Mouse (Mus musculus) forebrain, embryonic 12.5 days (tissue): ENCODE measurements around the gene Phc1. TPM values are rescaled to one million over a fixed set of nuclear protein-coding genes. Genes with fewer than 3 reads are reported as not detected.

Source experiments
- ATAC-seq: fragments of 200-750 bp; cut with Nextera tagmentation; 2 replicates; pipeline ENCODE4 v1.8.0; 2017; ENCODE audit warnings: moderate TSS enrichment; ENCODE audit not compliant: low FRiP score
- H3K27ac ChIP-seq: fragments of 300-500 bp; sonication (generic); 2 replicates; pipeline ENCODE4 v1.5.1; 2016; ENCODE audit warnings: mild to moderate bottlenecking
- H3K27me3 ChIP-seq: fragments of 300-500 bp; sonication (generic); 2 replicates; pipeline ENCODE4 v1.6.1; 2016; ENCODE audit warnings: mild to moderate bottlenecking
- H3K36me3 ChIP-seq: fragments of 300-500 bp; sonication (generic); replicated peaks from 2 replicates; pipeline ENCODE4 v1.6.1; 2016; ENCODE audit warnings: mild to moderate bottlenecking
- H3K4me1 ChIP-seq: fragments of 300-500 bp; sonication (generic); 2 replicates; pipeline ENCODE4 v1.6.1; 2016
- H3K4me2 ChIP-seq: fragments of 300-500 bp; sonication (generic); 2 replicates; pipeline ENCODE4 v1.6.1; 2016; ENCODE audit warnings: mild to moderate bottlenecking, moderate library complexity
- H3K4me3 ChIP-seq: fragments of 300-500 bp; sonication (generic); replicated peaks from 2 replicates; pipeline ENCODE4 v1.5.1; 2016; ENCODE audit warnings: mild to moderate bottlenecking
- H3K9ac ChIP-seq: fragments of 300-500 bp; sonication (generic); 2 replicates; pipeline ENCODE4 v1.6.1; 2016; ENCODE audit warnings: mild to moderate bottlenecking
- H3K9me3 ChIP-seq: fragments of 300-500 bp; sonication (generic); 2 replicates; pipeline ENCODE4 v1.6.1; 2016
- WGBS: fragments of 180-500 bp; shearing (Covaris S2); methylation state at CpG from one replicate; pipeline ENCODE4 v1.1.7; 2016; 5-methylcytosine and 5-hydroxymethylcytosine counted together
- polyA plus RNA-seq: library from polyadenylated mRNA; unstranded; fragments of >200 nt; fragmentation: Nextera tagmentation; extraction: Ambion mirVana; gene quantifications from 2 replicates; pipeline ENCODE4 v1.2.1, GENCODE M21; 2016

Phc1 gene
- polyA plus RNA-seq, 1 experiment from 2014 or later, result 34.4 TPM

DNA sequence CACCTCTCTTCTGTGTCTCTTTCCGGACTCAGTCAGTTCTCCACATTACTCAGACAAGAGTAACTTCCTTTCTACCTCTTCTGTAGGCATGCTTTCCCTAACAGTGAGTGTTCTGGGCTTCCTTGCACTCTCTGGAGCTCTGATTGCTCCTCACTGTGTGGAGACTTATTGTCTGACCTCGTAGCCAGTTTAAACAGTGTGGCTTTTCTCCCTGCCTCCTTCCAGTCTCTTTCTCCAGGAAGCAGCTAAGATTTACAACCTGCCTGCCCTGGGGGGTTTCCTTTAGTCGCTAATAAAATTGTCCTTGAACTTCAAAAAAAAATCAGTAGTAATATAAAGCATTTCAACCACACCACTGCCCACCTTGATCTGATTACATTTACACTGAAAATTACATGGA is 50.1 kb downstream of the Phc1 start:
- Histone ChIP-seq H3K9me3 (no peaks in the 10 kb centered on the region), H3K4me2 (no peak overlapping the region), H3K27ac (no peak overlapping the region), H3K4me1 (no peaks in the 10 kb centered on the region), H3K4me3 (no peak overlapping the region), H3K36me3 (no peaks in the 10 kb centered on the region), H3K9ac (no peak overlapping the region), H3K27me3 (no peaks in the 10 kb centered on the region)
- no peak for ATAC-seq
- 70% methylated on average over 3 of the region's 3 CpGs for WGBS

GRCm38 (mm10) chr6:122289313-122289712 is 51.0 kb downstream of the Phc1 start:
- no peaks in the 10 kb centered on the region for H3K36me3 ChIP-seq
- H3K4me1 ChIP-seq, result no peaks in the 10 kb centered on the region
- no peak overlapping the region for H3K27ac ChIP-seq
- WGBS, result 67% methylated on average over 1 of the region's 1 CpGs
- H3K9ac ChIP-seq, result no peak overlapping the region
- no peak overlapping the region for H3K4me2 ChIP-seq
- H3K9me3 ChIP-seq, result no peaks in the 10 kb centered on the region
- no peaks in the 10 kb centered on the region for H3K27me3 ChIP-seq
- ATAC-seq, result no peak
- no peak overlapping the region for H3K4me3 ChIP-seq

DNA sequence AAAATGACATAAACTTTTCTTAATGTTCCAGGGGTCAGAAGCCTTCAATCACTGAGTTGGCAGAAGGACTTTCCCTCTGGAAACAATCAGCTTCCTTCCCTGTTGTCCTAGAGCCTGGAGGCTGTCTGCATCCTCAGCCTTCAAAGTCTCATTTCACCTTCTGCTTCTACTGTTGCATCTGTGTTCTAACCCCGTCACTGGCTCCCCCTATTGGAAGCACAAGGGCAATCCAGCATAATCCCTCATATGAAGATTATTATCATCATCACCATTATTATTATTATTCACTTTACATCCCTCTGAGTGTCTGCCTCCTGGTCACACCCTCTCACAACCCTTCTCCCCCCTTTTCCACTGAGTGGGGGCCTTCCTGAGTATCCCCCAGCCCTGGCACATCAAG is 52.1 kb downstream of the Phc1 start:
- WGBS, result 44% methylated on average over 1 of the region's 1 CpGs
- Histone ChIP-seq H3K27ac (no peak overlapping the region), H3K4me3 (no peak overlapping the region), H3K27me3 (no peaks in the 10 kb centered on the region), H3K9ac (no peak overlapping the region), H3K4me1 (no peaks in the 10 kb centered on the region), H3K36me3 (no peaks in the 10 kb centered on the region), H3K9me3 (no peaks in the 10 kb centered on the region), H3K4me2 (no peak overlapping the region)
- ATAC-seq, result no peak

DNA sequence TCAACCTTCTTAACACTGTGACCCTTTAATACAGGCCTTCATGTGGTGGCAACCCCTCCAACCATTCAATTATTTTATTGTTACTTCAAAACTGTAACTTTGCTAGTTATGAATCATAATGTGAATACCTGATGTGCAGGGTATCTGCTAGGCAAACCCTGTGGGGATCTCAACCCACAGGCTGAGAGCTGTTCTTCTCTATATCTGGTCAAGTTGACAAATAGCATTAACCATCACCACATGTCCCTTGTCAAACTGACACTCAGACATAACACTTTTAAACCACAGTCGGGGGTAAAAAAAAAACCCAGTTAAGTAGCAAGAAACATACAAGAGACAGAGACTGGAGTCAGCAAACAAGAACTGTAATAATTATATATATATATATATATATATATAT is 55.5 kb downstream of the Phc1 start:
- ATAC-seq, result no peak
- no peak overlapping the region for H3K4me2 ChIP-seq
- WGBS, result 100% methylated on average over 1 of the region's 1 CpGs
- H3K9me3 ChIP-seq, result no peaks in the 10 kb centered on the region
- no peaks in the 10 kb centered on the region for H3K36me3 ChIP-seq
- no peak overlapping the region for H3K27ac ChIP-seq
- no peaks in the 10 kb centered on the region for H3K27me3 ChIP-seq
- H3K4me1 ChIP-seq, result no peaks in the 10 kb centered on the region
- H3K9ac ChIP-seq, result no peak overlapping the region
- no peak overlapping the region for H3K4me3 ChIP-seq

DNA sequence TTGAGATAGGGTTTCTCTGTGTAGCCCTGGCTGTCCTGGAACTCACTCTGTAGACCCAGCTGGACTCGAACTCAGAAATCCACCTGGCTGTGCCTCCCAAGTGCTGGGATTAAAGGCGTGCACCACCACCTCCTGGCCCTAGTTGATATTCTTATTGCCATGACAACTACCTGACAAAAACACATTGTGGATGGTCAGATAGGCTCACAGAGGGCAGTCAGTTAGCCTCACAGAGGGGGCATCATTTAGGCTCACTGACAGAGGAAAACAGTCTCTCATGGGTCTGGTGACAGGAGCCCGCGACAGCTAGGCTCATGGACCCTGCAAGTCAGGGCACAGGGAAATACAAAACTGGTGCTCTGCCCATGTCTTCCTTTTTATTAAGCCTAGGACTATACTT is 56.1 kb downstream of the Phc1 start:
- WGBS, result 83% methylated on average over 4 of the region's 4 CpGs
- Histone ChIP-seq H3K36me3 (no peaks in the 10 kb centered on the region), H3K27me3 (no peaks in the 10 kb centered on the region), H3K27ac (no peak overlapping the region), H3K4me3 (no peak overlapping the region), H3K4me1 (no peaks in the 10 kb centered on the region), H3K9me3 (no peaks in the 10 kb centered on the region), H3K4me2 (no peak overlapping the region), H3K9ac (no peak overlapping the region)
- ATAC-seq, result no peak

- no peaks in the 10 kb centered on the region for H3K27me3 ChIP-seq
- H3K4me2 ChIP-seq, result no peak overlapping the region
- no peak overlapping the region for H3K4me3 ChIP-seq
- H3K9me3 ChIP-seq, result no peaks in the 10 kb centered on the region
- no peak overlapping the region for H3K9ac ChIP-seq
- no peaks in the 10 kb centered on the region for H3K36me3 ChIP-seq
- 91% methylated on average over 2 of the region's 2 CpGs for WGBS
- no peak overlapping the region for H3K27ac ChIP-seq
- H3K4me1 ChIP-seq, result no peaks in the 10 kb centered on the region
- ATAC-seq, result no peak
Measured at GRCm38 (mm10) chr6:122283429-122283828, 56.9 kb downstream of the Phc1 start.

GRCm38 (mm10) chr6:122282782-122283181 is 57.6 kb downstream of the Phc1 start, which contains the start of gene Klrg1:
Gene Klrg1, minus strand, starts transcription at chr6:122282882.
- WGBS, result 88% methylated on average over 6 of the region's 6 CpGs

GRCm38 (mm10) chr6:122276565-122276964 is 63.8 kb downstream of the Phc1 start:
- Histone ChIP-seq H3K27me3 (no peaks in the 10 kb centered on the region), H3K4me2 (no peak overlapping the region), H3K9ac (no peak overlapping the region), H3K27ac (no peak overlapping the region), H3K4me1 (no peaks in the 10 kb centered on the region), H3K9me3 (no peaks in the 10 kb centered on the region), H3K36me3 (no peaks in the 10 kb centered on the region), H3K4me3 (no peak overlapping the region)
- 90% methylated on average over 7 of the region's 7 CpGs for WGBS
- ATAC-seq, result no peak

More at GRCm38 (mm10) chr6:122282782-122283181, 57.6 kb downstream of the Phc1 start, which contains the start of gene Klrg1:
- Histone ChIP-seq H3K9me3 (no peaks in the 10 kb centered on the region), H3K36me3 (no peaks in the 10 kb centered on the region), H3K4me3 (no peak within 1 kb of the TSS), H3K27ac (no peak within 1 kb of the TSS), H3K27me3 (no peaks in the 10 kb centered on the region), H3K9ac (no peak within 1 kb of the TSS), H3K4me2 (no peak within 1 kb of the TSS), H3K4me1 (no peaks in the 10 kb centered on the region)
- no peak for ATAC-seq

GRCm38 (mm10) chr6:122274546-122274945 is 65.8 kb downstream of the Phc1 start:
- no peaks in the 10 kb centered on the region for H3K27me3 ChIP-seq
- H3K9me3 ChIP-seq, result no peaks in the 10 kb centered on the region
- no peak overlapping the region for H3K27ac ChIP-seq
- no peak overlapping the region for H3K4me2 ChIP-seq
- no peaks in the 10 kb centered on the region for H3K36me3 ChIP-seq
- no peak overlapping the region for H3K9ac ChIP-seq
- no peak overlapping the region for H3K4me3 ChIP-seq
- WGBS, result 74% methylated on average over 5 of the region's 5 CpGs
- ATAC-seq, result no peak
- no peaks in the 10 kb centered on the region for H3K4me1 ChIP-seq

GRCm38 (mm10) chr6:122270152-122270551 is 70.2 kb downstream of the Phc1 start:
- Histone ChIP-seq H3K36me3 (no peaks in the 10 kb centered on the region), H3K4me2 (no peak overlapping the region), H3K27ac (no peak overlapping the region), H3K4me1 (no peaks in the 10 kb centered on the region), H3K27me3 (no peaks in the 10 kb centered on the region), H3K9ac (no peak overlapping the region), H3K4me3 (no peak overlapping the region), H3K9me3 (no peaks in the 10 kb centered on the region)
- ATAC-seq, result no peak
- WGBS, result 85% methylated on average over 11 of the region's 11 CpGs

DNA sequence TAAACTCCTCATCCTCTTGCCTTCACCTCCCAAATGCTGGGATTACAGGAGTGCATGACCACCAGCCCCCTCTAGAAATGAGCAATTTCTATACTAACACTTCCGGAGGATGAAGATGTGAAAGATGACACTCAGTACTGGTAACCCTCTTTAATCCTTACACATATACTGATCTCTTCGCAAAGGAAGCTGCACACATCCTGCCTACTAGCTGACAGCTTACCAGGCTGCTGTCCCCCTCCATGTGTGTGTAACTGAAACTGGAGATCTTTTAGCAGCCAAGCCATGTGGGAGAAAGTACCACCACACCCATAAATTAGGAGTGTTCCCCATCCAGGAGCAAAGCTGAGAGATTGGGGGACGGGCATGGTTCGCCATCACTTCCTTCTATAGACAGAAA is 71.2 kb downstream of the Phc1 start:
- H3K36me3 ChIP-seq, result no peaks in the 10 kb centered on the region
- H3K27me3 ChIP-seq, result no peaks in the 10 kb centered on the region
- ATAC-seq, result no peak
- 87% methylated on average over 4 of the region's 4 CpGs for WGBS
- H3K27ac ChIP-seq, result no peak overlapping the region
- no peaks in the 10 kb centered on the region for H3K4me1 ChIP-seq
- no peak overlapping the region for H3K4me3 ChIP-seq
- no peak overlapping the region for H3K9ac ChIP-seq
- no peaks in the 10 kb centered on the region for H3K9me3 ChIP-seq
- H3K4me2 ChIP-seq, result no peak overlapping the region

- WGBS, result 80% methylated on average over 3 of the region's 3 CpGs
- H3K4me1 ChIP-seq, result no peaks in the 10 kb centered on the region
- no peaks in the 10 kb centered on the region for H3K27me3 ChIP-seq
- no peaks in the 10 kb centered on the region for H3K36me3 ChIP-seq
- no peak overlapping the region for H3K4me2 ChIP-seq
- no peak for ATAC-seq
- no peak overlapping the region for H3K4me3 ChIP-seq
- no peak overlapping the region for H3K27ac ChIP-seq
- no peaks in the 10 kb centered on the region for H3K9me3 ChIP-seq
- no peak overlapping the region for H3K9ac ChIP-seq
Measured at GRCm38 (mm10) chr6:122268561-122268960, 71.8 kb downstream of the Phc1 start.
